Mouse (Mus musculus): ENCODE measurements at regions not wholly inside any gene's neighbourhood (a gene's known extent, or its start where the extent isn't known, plus 50 kb on each side); places are given as distances from the start of the nearest gene placed in this dataset.

- H3K36me3 ChIP-seq (ENCODE audit: control insufficient read depth, insufficient read depth, low read length, poor library complexity, severe bottlenecking) = no peaks in the 10 kb centered on the region
- no peaks in the 10 kb centered on the region for H3K9me3 ChIP-seq (replicated peaks; ENCODE audit: control insufficient read depth, insufficient read depth, low read length, poor library complexity, severe bottlenecking)
- no peaks in the 10 kb centered on the region for H3K4me1 ChIP-seq (ENCODE audit: control insufficient read depth, insufficient read depth, low read length)
- no peak overlapping the region for H3K4me3 ChIP-seq (ENCODE audit: low read depth, low read length)
- TF ChIP-seq CTCF (IDR thresholded peaks at IDR 0.05; ENCODE audit: low read depth, low read length) = no peak
- no peak for TF ChIP-seq POLR2A (IDR thresholded peaks at IDR 0.05; ENCODE audit: insufficient read depth, low read length)
- no peak for TF ChIP-seq EP300 (IDR thresholded peaks at IDR 0.05; ENCODE audit: insufficient read depth, low read depth, low read length)
- no peak overlapping the region for H3K27ac ChIP-seq (ENCODE audit: insufficient read depth, low read length)
- no peak overlapping the region for H3K9ac ChIP-seq (ENCODE audit: low read depth, poor library complexity, severe bottlenecking)
- no peaks in the 10 kb centered on the region for H3K27me3 ChIP-seq (ENCODE audit: control insufficient read depth, insufficient read depth, low read length, poor library complexity, severe bottlenecking)
These were observed 204.6 kb upstream of the Ctbp2 start for GRCm38 (mm10) chr7:133328717-133329116.

- no peak overlapping the region for H3K9ac ChIP-seq (ENCODE audit: low read depth, poor library complexity, severe bottlenecking)
- no peak overlapping the region for H3K27ac ChIP-seq (ENCODE audit: insufficient read depth, low read length)
- H3K9me3 ChIP-seq (replicated peaks; ENCODE audit: control insufficient read depth, insufficient read depth, low read length, poor library complexity, severe bottlenecking) = no peaks in the 10 kb centered on the region
- TF ChIP-seq EP300 (IDR thresholded peaks at IDR 0.05; ENCODE audit: insufficient read depth, low read depth, low read length) = no peak
- TF ChIP-seq CTCF (IDR thresholded peaks at IDR 0.05; ENCODE audit: low read depth, low read length) = no peak
- no peak for TF ChIP-seq POLR2A (IDR thresholded peaks at IDR 0.05; ENCODE audit: insufficient read depth, low read length)
- no peaks in the 10 kb centered on the region for H3K36me3 ChIP-seq (ENCODE audit: control insufficient read depth, insufficient read depth, low read length, poor library complexity, severe bottlenecking)
- H3K4me3 ChIP-seq (ENCODE audit: low read depth, low read length) = no peak overlapping the region
- no peaks in the 10 kb centered on the region for H3K4me1 ChIP-seq (ENCODE audit: control insufficient read depth, insufficient read depth, low read length)
- H3K27me3 ChIP-seq (ENCODE audit: control insufficient read depth, insufficient read depth, low read length, poor library complexity, severe bottlenecking) = no peaks in the 10 kb centered on the region
These were observed 201.5 kb upstream of the Ctbp2 start for GRCm38 (mm10) chr7:133325548-133326190.

- TF ChIP-seq CTCF (IDR thresholded peaks at IDR 0.05; ENCODE audit: low read depth, low read length) = peak; percentile 24
- TF ChIP-seq POLR2A (IDR thresholded peaks at IDR 0.05; ENCODE audit: insufficient read depth, low read length) = no peak
- TF ChIP-seq EP300 (IDR thresholded peaks at IDR 0.05; ENCODE audit: insufficient read depth, low read depth, low read length) = no peak
- no peak overlapping the region for H3K27ac ChIP-seq (ENCODE audit: insufficient read depth, low read length)
- no peaks in the 10 kb centered on the region for H3K36me3 ChIP-seq (ENCODE audit: control insufficient read depth, insufficient read depth, low read length, poor library complexity, severe bottlenecking)
- no peaks in the 10 kb centered on the region for H3K27me3 ChIP-seq (ENCODE audit: control insufficient read depth, insufficient read depth, low read length, poor library complexity, severe bottlenecking)
- H3K9me3 ChIP-seq (replicated peaks; ENCODE audit: control insufficient read depth, insufficient read depth, low read length, poor library complexity, severe bottlenecking) = no peaks in the 10 kb centered on the region
- no peaks in the 10 kb centered on the region for H3K4me1 ChIP-seq (ENCODE audit: control insufficient read depth, insufficient read depth, low read length)
- no peak overlapping the region for H3K4me3 ChIP-seq (ENCODE audit: low read depth, low read length)
- no peak overlapping the region for H3K9ac ChIP-seq (ENCODE audit: low read depth, poor library complexity, severe bottlenecking)
These were observed 199.8 kb upstream of the Ctbp2 start for GRCm38 (mm10) chr7:133323955-133324354.

- Histone ChIP-seq H3K4me3 (ENCODE audit: low read depth, low read length) (no peak overlapping the region), H3K9me3 (replicated peaks; ENCODE audit: control insufficient read depth, insufficient read depth, low read length, poor library complexity, severe bottlenecking) (peaks cover 20% of the 10 kb centered on the region), H3K9ac (ENCODE audit: low read depth, poor library complexity, severe bottlenecking) (no peak overlapping the region), H3K36me3 (ENCODE audit: control insufficient read depth, insufficient read depth, low read length, poor library complexity, severe bottlenecking) (no peaks in the 10 kb centered on the region), H3K4me1 (ENCODE audit: control insufficient read depth, insufficient read depth, low read length) (no peaks in the 10 kb centered on the region), H3K27ac (ENCODE audit: insufficient read depth, low read length) (no peak overlapping the region), H3K27me3 (ENCODE audit: control insufficient read depth, insufficient read depth, low read length, poor library complexity, severe bottlenecking) (no peaks in the 10 kb centered on the region; the same call in 1 of the 2 replicates)
- TF ChIP-seq CTCF (IDR thresholded peaks at IDR 0.05; ENCODE audit: low read depth, low read length) = no peak
These were observed 193.4 kb upstream of the Ctbp2 start for GRCm38 (mm10) chr7:133317511-133317910.

- no peak overlapping the region for H3K27ac ChIP-seq (ENCODE audit: insufficient read depth, low read length)
- no peaks in the 10 kb centered on the region; the same call in 1 of the 2 replicates for H3K27me3 ChIP-seq (ENCODE audit: control insufficient read depth, insufficient read depth, low read length, poor library complexity, severe bottlenecking)
- H3K4me3 ChIP-seq (ENCODE audit: low read depth, low read length) = no peak overlapping the region
- no peaks in the 10 kb centered on the region for H3K36me3 ChIP-seq (ENCODE audit: control insufficient read depth, insufficient read depth, low read length, poor library complexity, severe bottlenecking)
- peaks cover 26% of the 10 kb centered on the region for H3K9me3 ChIP-seq (replicated peaks; ENCODE audit: control insufficient read depth, insufficient read depth, low read length, poor library complexity, severe bottlenecking)
- no peak for TF ChIP-seq CTCF (IDR thresholded peaks at IDR 0.05; ENCODE audit: low read depth, low read length)
- no peak for TF ChIP-seq POLR2A (IDR thresholded peaks at IDR 0.05; ENCODE audit: insufficient read depth, low read length)
- TF ChIP-seq EP300 (IDR thresholded peaks at IDR 0.05; ENCODE audit: insufficient read depth, low read depth, low read length) = no peak
- H3K9ac ChIP-seq (ENCODE audit: low read depth, poor library complexity, severe bottlenecking) = no peak overlapping the region
- no peaks in the 10 kb centered on the region for H3K4me1 ChIP-seq (ENCODE audit: control insufficient read depth, insufficient read depth, low read length)
These were observed 192.7 kb upstream of the Ctbp2 start for GRCm38 (mm10) chr7:133316701-133317475.
